13 mouse cellular contexts compared by ENCODE assay signal in the genomic region with DNA sequence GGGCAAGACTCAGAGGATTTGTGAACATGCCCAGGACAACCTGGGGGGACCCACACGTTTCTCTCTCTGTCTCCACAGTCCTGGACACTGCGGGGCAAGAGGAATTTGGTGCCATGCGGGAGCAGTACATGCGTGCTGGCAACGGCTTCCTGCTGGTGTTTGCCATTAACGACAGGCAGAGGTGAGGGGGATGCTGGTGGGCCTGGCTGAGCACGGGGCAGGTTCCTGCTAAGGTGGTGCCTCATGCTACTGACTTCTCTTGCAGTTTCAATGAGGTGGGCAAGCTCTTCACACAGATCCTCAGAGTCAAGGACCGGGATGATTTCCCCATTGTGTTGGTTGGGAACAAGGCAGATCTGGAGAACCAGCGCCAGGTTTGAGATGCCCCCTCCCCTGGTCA.
"Had no signal": no experiment of that assay in that cellular context is flagged by ENCODE, and none has a peak within 500 bp of the region (broad histone marks: within the 10 kb centered on the region; RNA-seq: fewer than 3 reads in every experiment).

No protein-coding gene starts in this region.

- H3K4me2 ChIP-seq: midbrain, embryonic 13.5 days; neural tube, embryonic 12.5 days had no signal

- H3K4me3 ChIP-seq: liver, embryonic 13.5 days; midbrain, embryonic 13.5 days; neural tube, embryonic 12.5 days had no signal

- H3K9ac ChIP-seq: kidney, embryonic 15.5 days; liver, postnatal 0 days; midbrain, embryonic 13.5 days; neural tube, embryonic 12.5 days; stomach, embryonic 15.5 days had no signal

- H3K27me3 ChIP-seq: neural tube, embryonic 12.5 days; stomach, embryonic 15.5 days had no signal

- H3K36me3 ChIP-seq: kidney, embryonic 15.5 days; liver, embryonic 13.5 days; lung, embryonic 15.5 days; midbrain, embryonic 13.5 days; neural tube, embryonic 12.5 days; stomach, embryonic 15.5 days had no signal

- DNase-seq: kidney, adult 18-20 months; liver; liver, embryonic 13.5 days; liver, postnatal 0 days; lung, postnatal 14 days; right cerebral cortex, postnatal 4 days; thymus, postnatal 36 days had no signal

- H3K27ac ChIP-seq: left cerebral cortex, adult 2 months; liver, embryonic 13.5 days; lung, embryonic 15.5 days; midbrain, embryonic 13.5 days; neural tube, embryonic 12.5 days; stomach, embryonic 15.5 days had no signal

- ATAC-seq: liver, postnatal 0 days; midbrain, embryonic 13.5 days had no signal

- H3K9me3 ChIP-seq: kidney, embryonic 15.5 days; liver, embryonic 13.5 days; lung, embryonic 15.5 days; midbrain, embryonic 13.5 days; neural tube, embryonic 12.5 days; stomach, embryonic 15.5 days had no signal
